Mouse (Mus musculus): Measurements from ENCODE around the gene Eif1.

- no peak for TF ChIP-seq GATA1 (IDR thresholded peaks at IDR 0.05; ENCODE audit: borderline replicate concordance, low read length)
- no peak for TF ChIP-seq FLI1 (IDR thresholded peaks at IDR 0.05; ENCODE audit: low read length)
Measured at GRCm38 (mm10) chr11:100277726-100278480, 41.8 kb upstream of the Eif1 start.
